ENCODE assay signal across 8 mouse cellular contexts in genomic region chr7:116531311-116531710, GRCm38 (mm10). TPM values are rescaled to one million over a fixed set of nuclear protein-coding genes. Genes with fewer than 3 reads are reported as not detected.
DNase-seq lines count a peak whose midpoint lies in the region; ATAC-seq and TF ChIP-seq lines count a peak whose summit lies in the region.

No protein-coding gene starts in this region.

- ATAC-seq in limb, embryonic 11.5 days (ENCODE audit: insufficient number of reproducible peaks, low FRiP score, low TSS enrichment, low read depth) = peak; percentile 73
- peak; percentile 73 for ATAC-seq in forebrain, postnatal 0 days
- peak; percentile 91 for ATAC-seq in lung, embryonic 14.5 days (ENCODE audit: insufficient read depth)

- no peak overlapping the region for H3K4me2 ChIP-seq in limb, embryonic 11.5 days (ENCODE audit: low read depth, severe bottlenecking)
- H3K4me2 ChIP-seq in forebrain, postnatal 0 days (ENCODE audit: low read depth) = no peak overlapping the region
- no peak overlapping the region for H3K4me2 ChIP-seq in lung, embryonic 14.5 days

- no peak overlapping the region for H3K27ac ChIP-seq in limb, embryonic 11.5 days (replicated peaks; ENCODE audit: low read depth, low read length)
- H3K27ac ChIP-seq in limb, embryonic 10.5 days = no peak overlapping the region
- no peak overlapping the region for H3K27ac ChIP-seq in forebrain, postnatal 0 days (ENCODE audit: low read depth, low read length)
- no peak overlapping the region for H3K27ac ChIP-seq in lung, embryonic 14.5 days (ENCODE audit: low read depth)

- 75% methylated on average over 4 of the region's 4 CpGs for WGBS in limb, embryonic 11.5 days
- WGBS in limb, embryonic 10.5 days = 82% methylated on average over 4 of the region's 4 CpGs
- WGBS in forebrain, postnatal 0 days = 82% methylated on average over 4 of the region's 4 CpGs
- 70% methylated on average over 4 of the region's 4 CpGs for WGBS in lung, embryonic 14.5 days

- no peak overlapping the region for H3K4me3 ChIP-seq in limb, embryonic 11.5 days (ENCODE audit: low read depth, low read length)
- H3K4me3 ChIP-seq in limb, embryonic 10.5 days = no peak overlapping the region
- no peak overlapping the region for H3K4me3 ChIP-seq in forebrain, postnatal 0 days (ENCODE audit: low read depth, low read length)
- no peak overlapping the region for H3K4me3 ChIP-seq in lung, embryonic 14.5 days (ENCODE audit: low read depth, low read length)

- no peak overlapping the region for H3K9ac ChIP-seq in limb, embryonic 11.5 days (ENCODE audit: low read length)
- no peak overlapping the region for H3K9ac ChIP-seq in forebrain, postnatal 0 days
- H3K9ac ChIP-seq in lung, embryonic 14.5 days = no peak overlapping the region

- no peaks in the 10 kb centered on the region for H3K4me1 ChIP-seq in limb, embryonic 11.5 days (ENCODE audit: control insufficient read depth, insufficient read depth, low read length)
- H3K4me1 ChIP-seq in limb, embryonic 10.5 days = no peaks in the 10 kb centered on the region
- no peaks in the 10 kb centered on the region for H3K4me1 ChIP-seq in forebrain, postnatal 0 days (ENCODE audit: insufficient read depth)
- H3K4me1 ChIP-seq in lung, embryonic 14.5 days (ENCODE audit: insufficient read depth) = no peaks in the 10 kb centered on the region

- TF ChIP-seq CTCF in forebrain, postnatal 0 days (IDR thresholded peaks at IDR 0.05; ENCODE audit: low read depth) = peak; percentile 75
- TF ChIP-seq CTCF in lung, embryonic 14.5 days (IDR thresholded peaks at IDR 0.05; ENCODE audit: low read depth) = peak; percentile 72

- no peaks in the 10 kb centered on the region for H3K27me3 ChIP-seq in limb, embryonic 11.5 days (ENCODE audit: control insufficient read depth, insufficient read depth, low read length)
- H3K27me3 ChIP-seq in limb, embryonic 10.5 days (ENCODE audit: low read depth, poor library complexity, severe bottlenecking) = no peaks in the 10 kb centered on the region
- no peaks in the 10 kb centered on the region for H3K27me3 ChIP-seq in forebrain, postnatal 0 days (ENCODE audit: insufficient read depth, low read length)
- no peaks in the 10 kb centered on the region for H3K27me3 ChIP-seq in lung, embryonic 14.5 days (ENCODE audit: insufficient read depth, low read length)

- H3K36me3 ChIP-seq in limb, embryonic 11.5 days (ENCODE audit: control insufficient read depth, insufficient read depth, low read length) = no peaks in the 10 kb centered on the region
- peaks cover 15% of the 10 kb centered on the region for H3K36me3 ChIP-seq in limb, embryonic 10.5 days
- H3K36me3 ChIP-seq in forebrain, postnatal 0 days (ENCODE audit: insufficient read depth) = peaks cover 36% of the 10 kb centered on the region
- H3K36me3 ChIP-seq in lung, embryonic 14.5 days (ENCODE audit: insufficient read depth) = peaks cover 51% of the 10 kb centered on the region

- DNase-seq in limb, embryonic 11.5 days (ENCODE audit: low spot score) = peak; percentile 37
- DNase-seq in limb, embryonic 10.5 days (ENCODE audit: low spot score) = no peak
- DNase-seq in cerebellum, adult 11 months = peak; percentile 12
- DNase-seq in forebrain, postnatal 0 days = peak; percentile 54
- DNase-seq in kidney, adult 8-10 months = peak; percentile 18 to 37
- peak; percentile 81 for DNase-seq in lung, embryonic 14.5 days
- peak; percentile 86 for DNase-seq in retina, embryonic 14.5 days (ENCODE audit: low spot score)
- DNase-seq in right cerebral cortex, postnatal 14 days = no peak

- no peaks in the 10 kb centered on the region for H3K9me3 ChIP-seq in limb, embryonic 11.5 days (ENCODE audit: control insufficient read depth, low read length)
- no peaks in the 10 kb centered on the region for H3K9me3 ChIP-seq in limb, embryonic 10.5 days (replicated peaks)
- no peaks in the 10 kb centered on the region for H3K9me3 ChIP-seq in forebrain, postnatal 0 days (ENCODE audit: low read length)
- no peaks in the 10 kb centered on the region for H3K9me3 ChIP-seq in lung, embryonic 14.5 days (ENCODE audit: low read depth, low read length)

RNA-seq across cellular contexts. Expression of gene Nucb2, which starts 27.1 kb away (rescaled TPM):
- polyA plus RNA-seq in limb, embryonic 11.5 days (2014; fragmentation: Nextera tagmentation; extraction: Ambion mirVana) = 13.8 and 15.3 TPM in 2 replicates
- 6.6 and 7.1 TPM in 2 replicates for polyA plus RNA-seq in limb, embryonic 10.5 days (2016; fragmentation: Nextera tagmentation; extraction: Ambion mirVana)
- 32.6 and 36.6 TPM in 2 replicates for total RNA-seq in forebrain, postnatal 0 days (2014; rRNA removed)
- polyA plus RNA-seq in forebrain, postnatal 0 days (2015; fragmentation: Nextera tagmentation; extraction: Ambion mirVana) = 38.5 and 38.8 TPM in 2 replicates
- 16.8 and 20.2 TPM in 2 replicates for polyA plus RNA-seq in lung, embryonic 14.5 days (2014; fragmentation: Nextera tagmentation; extraction: Ambion mirVana)

Comparison
In these comparisons a context has a peak if more than half of its experiments do, and no peak if none do; other contexts are left out.
1. DNase-seq: peak in limb, embryonic 11.5 days (single experiment), cerebellum, adult 11 months (single experiment), forebrain, postnatal 0 days (single experiment), kidney, adult 8-10 months (2 of 2), lung, embryonic 14.5 days (single experiment) and retina, embryonic 14.5 days (single experiment); none in limb, embryonic 10.5 days (single experiment) and right cerebral cortex, postnatal 14 days (single experiment).
2. Peak in every context shown above with its lines, with median percentiles within 50 percentile points of each other: ATAC-seq.